Mouse (Mus musculus): Measurements from ENCODE around the gene Txndc15. TPM values are rescaled to one million over a fixed set of nuclear protein-coding genes. Genes with fewer than 3 reads are reported as not detected.

Gene Txndc15
- polyA plus RNA-seq, 1 experiment from 2014 or later: 108 TPM

GRCm38 (mm10) chr13:55721516-55721915 is 7.1 kb downstream of the Txndc15 start:
- DNase-seq (ENCODE audit: low spot score): no peak
- Histone ChIP-seq H3K4me2 (replicated peaks; ENCODE audit: low read depth, low read length) (no peak overlapping the region), H3K27ac (ENCODE audit: low read depth, low read length) (no peak overlapping the region), H3K36me3 (ENCODE audit: control insufficient read depth, insufficient read depth, low read length) (peaks cover 7% of the 10 kb centered on the region; the same call in 1 of the 2 replicates), H3K4me1 (replicated peaks; ENCODE audit: control insufficient read depth, insufficient read depth, low read length) (no peaks in the 10 kb centered on the region), H3K9me3 (ENCODE audit: control insufficient read depth, low read length) (no peaks in the 10 kb centered on the region), H3K27me3 (ENCODE audit: control insufficient read depth, insufficient read depth, low read length) (no peaks in the 10 kb centered on the region), H3K9ac (ENCODE audit: low read depth, low read length) (no peak overlapping the region), H3K4me3 (ENCODE audit: low read depth, low read length) (no peak overlapping the region)
- ATAC-seq (ENCODE audit: low FRiP score): no peak
- WGBS: 75% methylated on average over 8 of the region's 8 CpGs

GRCm38 (mm10) chr13:55721995-55722394 is 7.5 kb downstream of the Txndc15 start:
- Histone ChIP-seq H3K27ac (ENCODE audit: low read depth, low read length) (no peak overlapping the region), H3K4me2 (replicated peaks; ENCODE audit: low read depth, low read length) (no peak overlapping the region), H3K27me3 (ENCODE audit: control insufficient read depth, insufficient read depth, low read length) (no peaks in the 10 kb centered on the region), H3K9me3 (ENCODE audit: control insufficient read depth, low read length) (no peaks in the 10 kb centered on the region), H3K9ac (ENCODE audit: low read depth, low read length) (no peak overlapping the region), H3K36me3 (ENCODE audit: control insufficient read depth, insufficient read depth, low read length) (peaks cover 7% of the 10 kb centered on the region; the same call in 1 of the 2 replicates), H3K4me1 (replicated peaks; ENCODE audit: control insufficient read depth, insufficient read depth, low read length) (no peaks in the 10 kb centered on the region), H3K4me3 (ENCODE audit: low read depth, low read length) (no peak overlapping the region)
- WGBS: 90% methylated on average over 2 of the region's 2 CpGs
- ATAC-seq (ENCODE audit: low FRiP score) (no peak), DNase-seq (ENCODE audit: low spot score) (no peak)

- Histone ChIP-seq H3K9ac (ENCODE audit: low read depth, low read length) (peak overlapping the region; percentile 77), H3K27me3 (ENCODE audit: control insufficient read depth, insufficient read depth, low read length) (no peaks in the 10 kb centered on the region), H3K4me1 (replicated peaks; ENCODE audit: control insufficient read depth, insufficient read depth, low read length) (no peaks in the 10 kb centered on the region), H3K27ac (ENCODE audit: low read depth, low read length) (peak overlapping the region; percentile 96), H3K4me2 (replicated peaks; ENCODE audit: low read depth, low read length) (peak overlapping the region; percentile 58), H3K36me3 (ENCODE audit: control insufficient read depth, insufficient read depth, low read length) (peaks cover 4% of the 10 kb centered on the region; the same call in 1 of the 2 replicates), H3K4me3 (ENCODE audit: low read depth, low read length) (peak overlapping the region; percentile 58), H3K9me3 (ENCODE audit: control insufficient read depth, low read length) (no peaks in the 10 kb centered on the region)
- no peak for DNase-seq (ENCODE audit: low spot score)
- ATAC-seq (ENCODE audit: low FRiP score): no peak
- WGBS: 3% methylated on average over 4 of the region's 4 CpGs
Measured at GRCm38 (mm10) chr13:55726598-55727119, 12.2 kb downstream of the Txndc15 start.

- ATAC-seq (ENCODE audit: low FRiP score) (peak; percentile 90), DNase-seq (ENCODE audit: low spot score) (peak; percentile 85)
- H3K9me3 ChIP-seq (ENCODE audit: control insufficient read depth, low read length): no peaks in the 10 kb centered on the region
- H3K4me1 ChIP-seq (replicated peaks; ENCODE audit: control insufficient read depth, insufficient read depth, low read length): no peaks in the 10 kb centered on the region
- 0 out of 2 replicates have a peak, but pooled peaks cover 2% of the 10 kb centered on the region for H3K36me3 ChIP-seq (ENCODE audit: control insufficient read depth, insufficient read depth, low read length)
- no peaks in the 10 kb centered on the region for H3K27me3 ChIP-seq (ENCODE audit: control insufficient read depth, insufficient read depth, low read length)
- H3K27ac ChIP-seq (ENCODE audit: low read depth, low read length): peak within 1 kb of the TSS; percentile 96
- peak within 1 kb of the TSS; percentile 58 for H3K4me2 ChIP-seq (replicated peaks; ENCODE audit: low read depth, low read length)
- under 1% methylated on average over 55 of the region's 73 CpGs for WGBS
- peak within 1 kb of the TSS; percentile 77 for H3K9ac ChIP-seq (ENCODE audit: low read depth, low read length)
- H3K4me3 ChIP-seq (ENCODE audit: low read depth, low read length): peak within 1 kb of the TSS; percentile 58
Measured at GRCm38 (mm10) chr13:55727120-55727838, 12.8 kb downstream of the Txndc15 start, which contains the start of gene Pcbd2. Gene Pcbd2 (plus strand): TSS chr13:55727368.

DNA sequence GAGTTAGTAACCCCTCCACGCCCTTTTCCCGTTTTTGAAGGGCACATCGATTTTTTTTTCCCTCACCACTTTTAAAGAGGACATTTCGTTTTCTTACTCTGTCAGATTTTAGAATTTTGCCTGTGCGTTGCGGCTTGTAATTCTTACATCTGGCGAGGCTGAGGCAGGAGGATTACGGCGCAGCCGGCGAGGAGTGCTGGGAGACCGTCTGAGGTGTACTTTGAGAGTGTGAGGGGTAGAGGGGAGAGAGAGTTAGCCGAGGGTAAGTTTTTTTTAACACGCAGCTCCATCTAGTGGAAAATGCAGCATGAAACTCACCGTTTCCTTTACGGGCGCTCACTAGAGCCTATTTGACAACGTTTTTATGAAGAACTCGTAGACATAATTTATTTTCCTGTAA is 13.4 kb downstream of the Txndc15 start:
- Histone ChIP-seq H3K27ac (ENCODE audit: low read depth, low read length) (peak overlapping the region; percentile 96), H3K4me2 (replicated peaks; ENCODE audit: low read depth, low read length) (peak overlapping the region; percentile 58), H3K9me3 (ENCODE audit: control insufficient read depth, low read length) (no peaks in the 10 kb centered on the region), H3K36me3 (ENCODE audit: control insufficient read depth, insufficient read depth, low read length) (0 out of 2 replicates have a peak, but pooled peaks cover 2% of the 10 kb centered on the region), H3K9ac (ENCODE audit: low read depth, low read length) (peak overlapping the region; percentile 77), H3K27me3 (ENCODE audit: control insufficient read depth, insufficient read depth, low read length) (no peaks in the 10 kb centered on the region), H3K4me3 (ENCODE audit: low read depth, low read length) (peak overlapping the region; percentile 58), H3K4me1 (replicated peaks; ENCODE audit: control insufficient read depth, insufficient read depth, low read length) (no peaks in the 10 kb centered on the region)
- DNase-seq (ENCODE audit: low spot score): peak; percentile 75
- peak; percentile 72 for ATAC-seq (ENCODE audit: low FRiP score)
- WGBS: 5% methylated on average over 19 of the region's 19 CpGs

GRCm38 (mm10) chr13:55730716-55731115 is 16.3 kb downstream of the Txndc15 start:
- Histone ChIP-seq H3K4me2 (replicated peaks; ENCODE audit: low read depth, low read length) (no peak overlapping the region), H3K36me3 (ENCODE audit: control insufficient read depth, insufficient read depth, low read length) (0 out of 2 replicates have a peak, but pooled peaks cover 2% of the 10 kb centered on the region), H3K9ac (ENCODE audit: low read depth, low read length) (no peak overlapping the region), H3K27ac (ENCODE audit: low read depth, low read length) (no peak overlapping the region), H3K4me1 (replicated peaks; ENCODE audit: control insufficient read depth, insufficient read depth, low read length) (no peaks in the 10 kb centered on the region), H3K4me3 (ENCODE audit: low read depth, low read length) (no peak overlapping the region), H3K27me3 (ENCODE audit: control insufficient read depth, insufficient read depth, low read length) (no peaks in the 10 kb centered on the region), H3K9me3 (ENCODE audit: control insufficient read depth, low read length) (no peaks in the 10 kb centered on the region)
- no peak for ATAC-seq (ENCODE audit: low FRiP score)
- no peak for DNase-seq (ENCODE audit: low spot score)
- 92% methylated on average over 7 of the region's 7 CpGs for WGBS

- no peaks in the 10 kb centered on the region for H3K9me3 ChIP-seq (ENCODE audit: control insufficient read depth, low read length)
- ATAC-seq (ENCODE audit: low FRiP score): no peak
- H3K4me1 ChIP-seq (replicated peaks; ENCODE audit: control insufficient read depth, insufficient read depth, low read length): no peaks in the 10 kb centered on the region
- WGBS: 80% methylated on average over 2 of the region's 2 CpGs
- H3K27ac ChIP-seq (ENCODE audit: low read depth, low read length): no peak overlapping the region
- no peak for DNase-seq (ENCODE audit: low spot score)
- no peaks in the 10 kb centered on the region for H3K36me3 ChIP-seq (ENCODE audit: control insufficient read depth, insufficient read depth, low read length)
- no peak overlapping the region for H3K9ac ChIP-seq (ENCODE audit: low read depth, low read length)
- no peak overlapping the region for H3K4me2 ChIP-seq (replicated peaks; ENCODE audit: low read depth, low read length)
- H3K4me3 ChIP-seq (ENCODE audit: low read depth, low read length): no peak overlapping the region
- no peaks in the 10 kb centered on the region for H3K27me3 ChIP-seq (ENCODE audit: control insufficient read depth, insufficient read depth, low read length)
Measured at GRCm38 (mm10) chr13:55732121-55732520, 17.7 kb downstream of the Txndc15 start.

DNA sequence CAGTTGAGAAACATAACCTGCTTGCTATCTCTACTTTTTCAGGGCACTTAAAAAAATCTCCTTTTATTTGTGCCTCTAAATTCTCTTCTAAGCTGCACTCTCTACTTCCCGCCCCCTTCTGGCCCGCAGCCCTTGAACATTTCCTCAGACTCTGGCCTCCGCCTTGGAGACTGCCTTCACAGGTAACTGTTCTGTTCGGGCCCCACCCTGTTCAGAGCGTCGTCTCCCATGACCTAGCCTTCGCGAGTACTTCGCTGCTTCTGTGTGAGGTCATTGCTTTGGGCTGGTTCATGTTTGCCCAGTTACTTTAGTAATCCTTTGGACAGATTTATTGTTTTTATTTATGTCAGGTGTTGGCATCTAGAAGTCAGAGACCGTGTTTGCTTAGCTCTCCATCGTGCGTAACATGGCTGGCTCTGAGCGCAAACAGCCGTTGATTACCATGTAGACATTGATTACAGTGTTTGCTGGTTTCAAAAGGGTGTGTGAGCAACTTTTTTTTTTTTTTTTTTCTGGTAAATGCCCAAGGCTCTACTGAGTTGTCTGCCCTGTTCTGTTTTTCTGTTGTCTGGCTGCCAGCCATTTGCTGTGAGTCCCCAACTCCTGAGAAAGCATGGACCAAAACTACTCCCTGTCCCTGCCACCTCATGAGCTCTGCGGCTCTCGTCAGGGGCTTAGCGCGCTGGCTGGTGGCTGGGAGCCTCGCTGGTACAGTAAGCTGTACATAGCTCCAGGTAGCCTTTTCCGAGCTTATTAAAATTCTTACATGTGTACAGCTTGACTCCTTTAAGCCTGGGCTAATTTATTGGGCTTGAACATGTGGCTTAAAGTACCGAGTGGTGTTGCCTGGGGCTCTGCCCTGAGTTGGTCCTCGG is 19.4 kb downstream of the Txndc15 start:
- ATAC-seq (ENCODE audit: low FRiP score): no peak
- H3K27me3 ChIP-seq (ENCODE audit: control insufficient read depth, insufficient read depth, low read length): no peaks in the 10 kb centered on the region
- H3K9me3 ChIP-seq (ENCODE audit: control insufficient read depth, low read length): no peaks in the 10 kb centered on the region
- WGBS: 88% methylated on average over 22 of the region's 22 CpGs
- H3K4me2 ChIP-seq (replicated peaks; ENCODE audit: low read depth, low read length): no peak overlapping the region
- no peak overlapping the region for H3K27ac ChIP-seq (ENCODE audit: low read depth, low read length)
- H3K4me1 ChIP-seq (replicated peaks; ENCODE audit: control insufficient read depth, insufficient read depth, low read length): no peaks in the 10 kb centered on the region
- no peak for DNase-seq (ENCODE audit: low spot score)
- no peak overlapping the region for H3K9ac ChIP-seq (ENCODE audit: low read depth, low read length)
- H3K36me3 ChIP-seq (ENCODE audit: control insufficient read depth, insufficient read depth, low read length): no peaks in the 10 kb centered on the region
- H3K4me3 ChIP-seq (ENCODE audit: low read depth, low read length): no peak overlapping the region

Data from hindbrain, embryonic 11.5 days (tissue).